Mouse (Mus musculus): ENCODE data around the gene Smim20.

- TF ChIP-seq CTCF (IDR thresholded peaks at IDR 0.05; ENCODE audit: low read depth, low read length): no peak
- no peak for TF ChIP-seq GATA1 (IDR thresholded peaks at IDR 0.05; ENCODE audit: borderline replicate concordance, low read length)
- no peak for TF ChIP-seq POLR2AphosphoS5 (IDR thresholded peaks at IDR 0.05; ENCODE audit: insufficient replicate concordance, low read depth, low read length)
- no peak for TF ChIP-seq GATA2 (IDR thresholded peaks at IDR 0.05; ENCODE audit: borderline replicate concordance, low read depth, low read length)
These were observed 4.2 kb downstream of the Smim20 start for GRCm38 (mm10) chr5:53270947-53271711.

Measured in G1E (cell line).